Mouse (Mus musculus) midbrain, embryonic 15.5 days (tissue): ENCODE measurements around the gene Tspan17. TPM values are rescaled to one million over a fixed set of nuclear protein-coding genes. Genes with fewer than 3 reads are reported as not detected.

ENCODE experiments used
- ATAC-seq: fragments of 200-750 bp; cut with Nextera tagmentation; replicated peaks from 2 replicates; pipeline ENCODE4 v1.8.0; 2017; ENCODE audit warnings: moderate TSS enrichment
- H3K27ac ChIP-seq: fragments of 300-500 bp; sonication (generic); 2 replicates; pipeline ENCODE4 v1.5.1; 2015; ENCODE audit warnings: mild to moderate bottlenecking, inconsistent platforms
- H3K27me3 ChIP-seq: fragments of 300-500 bp; sonication (generic); replicated peaks from 2 replicates; pipeline ENCODE4 v1.6.1; 2015; ENCODE audit warnings: inconsistent platforms
- H3K36me3 ChIP-seq: fragments of 300-500 bp; sonication (generic); replicated peaks from 2 replicates; pipeline ENCODE4 v1.6.1; 2015; ENCODE audit warnings: inconsistent platforms
- H3K4me1 ChIP-seq: fragments of 300-500 bp; sonication (generic); 2 replicates; pipeline ENCODE4 v1.6.1; 2015; ENCODE audit warnings: inconsistent platforms
- H3K4me2 ChIP-seq: fragments of 300-500 bp; sonication (generic); 2 replicates; pipeline ENCODE4 v1.6.1; 2015; ENCODE audit warnings: inconsistent platforms, mild to moderate bottlenecking, moderate library complexity
- H3K4me3 ChIP-seq: fragments of 300-500 bp; sonication (generic); 2 replicates; pipeline ENCODE4 v1.5.1; 2015; ENCODE audit warnings: mild to moderate bottlenecking, inconsistent platforms
- H3K9ac ChIP-seq: fragments of 300-500 bp; sonication (generic); 2 replicates; pipeline ENCODE4 v1.6.1; 2015; ENCODE audit warnings: mild to moderate bottlenecking, inconsistent platforms
- H3K9me3 ChIP-seq: fragments of 300-500 bp; sonication (generic); 2 replicates; pipeline ENCODE4 v1.6.1; 2016; ENCODE audit warnings: inconsistent platforms
- whole genome bisulfite sequencing: fragments of 180-500 bp; shearing (Covaris S2); methylation state at CpG from one replicate; pipeline ENCODE4 v1.1.7; 2015; ENCODE audit warnings: mixed read lengths; 5-methylcytosine and 5-hydroxymethylcytosine counted together
- polyA plus RNA-seq: library from polyadenylated mRNA; unstranded; fragments of >200 nt; fragmentation: Nextera tagmentation; extraction: Ambion mirVana; gene quantifications from 2 replicates; pipeline ENCODE4 v1.2.1, GENCODE M21; 2015

The Tspan17 gene
- polyA plus RNA-seq, 1 experiment from 2014 or later: 49.3 TPM

DNA sequence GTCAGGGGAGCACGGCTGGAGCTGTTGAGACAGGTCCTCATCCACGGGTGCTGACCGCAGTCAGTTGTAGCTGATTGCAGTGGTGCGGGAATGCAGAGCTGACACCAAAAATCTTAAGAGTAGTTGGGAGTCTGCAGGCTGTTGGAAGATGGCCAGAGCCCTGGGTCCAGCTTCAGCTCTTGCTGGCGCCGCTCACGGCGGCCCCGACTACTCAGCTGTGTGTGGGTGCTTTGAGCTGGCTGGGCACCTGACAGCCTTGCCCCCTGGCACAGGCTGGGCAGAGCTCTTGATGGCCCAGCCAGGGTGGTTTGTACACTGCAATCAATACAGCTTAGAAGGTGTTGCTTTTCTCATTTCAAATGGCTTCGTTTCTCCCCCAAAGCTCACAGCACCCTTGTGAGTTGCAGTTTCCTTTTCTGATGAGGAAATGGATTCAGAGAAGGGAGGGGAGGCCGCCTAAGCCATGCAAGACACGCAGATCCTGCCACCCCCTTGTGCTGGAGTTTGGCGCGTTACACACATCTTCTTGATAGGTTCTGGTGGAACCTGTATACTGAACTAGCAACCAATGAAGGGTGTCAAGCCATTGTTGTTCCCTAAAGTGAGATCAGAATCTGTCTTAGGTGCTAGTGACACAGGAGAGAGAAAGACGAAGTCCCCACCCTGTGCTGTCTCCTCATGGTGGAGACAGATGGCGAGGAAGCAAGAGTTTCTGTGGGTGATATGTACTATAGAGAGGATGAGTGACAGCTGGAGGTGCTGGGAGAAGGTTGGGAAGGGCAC is 8.9 kb downstream of the Tspan17 start:
- H3K4me3 ChIP-seq: no peak overlapping the region
- 79% methylated on average over 16 of the region's 16 CpGs for WGBS
- ATAC-seq: no peak

DNA sequence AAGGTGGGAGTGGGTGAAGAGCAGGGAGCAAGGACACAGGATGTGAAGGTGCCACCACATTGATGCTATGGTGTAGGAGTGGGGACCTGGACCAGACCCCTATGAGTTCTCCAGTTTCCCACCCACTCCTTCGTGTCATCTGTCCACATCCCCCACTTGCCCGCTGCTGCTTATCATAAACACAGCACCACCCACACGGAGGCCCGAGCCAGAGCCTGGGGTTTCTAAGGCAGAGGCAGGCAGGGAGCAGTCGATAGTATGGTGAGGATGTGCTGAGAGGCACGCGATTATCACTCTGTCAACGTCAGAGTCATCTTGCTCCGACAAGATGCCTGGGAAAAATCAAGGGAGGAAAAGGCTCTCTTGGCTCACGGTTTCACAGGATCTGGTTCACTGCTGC is 9.6 kb downstream of the Tspan17 start:
- H3K4me3 ChIP-seq: no peak overlapping the region
- WGBS: 75% methylated on average over 10 of the region's 10 CpGs
- H3K27me3 ChIP-seq: peaks cover 17% of the 10 kb centered on the region
- no peaks in the 10 kb centered on the region for H3K36me3 ChIP-seq
- H3K9ac ChIP-seq: no peak overlapping the region
- H3K4me1 ChIP-seq: no peaks in the 10 kb centered on the region
- no peaks in the 10 kb centered on the region for H3K9me3 ChIP-seq
- H3K27ac ChIP-seq: no peak overlapping the region
- ATAC-seq: no peak
- H3K4me2 ChIP-seq: no peak overlapping the region

More for the DNA sequence above, 8.9 kb downstream of the Tspan17 start:
- no peaks in the 10 kb centered on the region for H3K9me3 ChIP-seq
- no peaks in the 10 kb centered on the region for H3K36me3 ChIP-seq
- H3K4me2 ChIP-seq: no peak overlapping the region
- H3K4me1 ChIP-seq: no peaks in the 10 kb centered on the region
- peaks cover 17% of the 10 kb centered on the region for H3K27me3 ChIP-seq
- H3K27ac ChIP-seq: no peak overlapping the region
- no peak overlapping the region for H3K9ac ChIP-seq

DNA sequence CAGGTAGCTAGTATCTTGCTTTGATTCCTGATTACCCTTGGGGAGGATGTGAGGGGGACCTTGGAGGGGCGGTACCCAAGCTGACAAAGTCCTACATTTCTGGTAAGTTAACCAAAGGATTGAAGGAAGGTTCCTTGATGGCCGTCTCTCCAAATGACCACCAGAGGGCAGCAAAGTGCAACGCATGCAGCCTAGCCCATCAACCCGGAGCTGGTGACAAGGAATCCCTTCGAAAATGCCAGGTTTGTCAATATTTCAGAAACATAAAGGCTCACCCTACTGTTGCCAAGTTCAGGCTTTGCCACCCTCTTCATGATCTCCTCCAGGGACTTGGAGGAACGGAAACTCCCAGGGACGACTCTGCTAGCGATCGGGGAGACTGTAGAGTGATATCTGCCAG is 10.5 kb downstream of the Tspan17 start:
- 22% methylated on average over 9 of the region's 9 CpGs for WGBS
- H3K36me3 ChIP-seq: no peaks in the 10 kb centered on the region
- H3K4me1 ChIP-seq: no peaks in the 10 kb centered on the region
- H3K4me3 ChIP-seq: no peak overlapping the region
- H3K9me3 ChIP-seq: no peaks in the 10 kb centered on the region
- ATAC-seq: 0 out of 2 replicates have a peak, but pooled peaks have one; percentile 22
- H3K4me2 ChIP-seq: no peak overlapping the region
- H3K27me3 ChIP-seq: peaks cover 13% of the 10 kb centered on the region
- no peak overlapping the region for H3K27ac ChIP-seq
- no peak overlapping the region for H3K9ac ChIP-seq

DNA sequence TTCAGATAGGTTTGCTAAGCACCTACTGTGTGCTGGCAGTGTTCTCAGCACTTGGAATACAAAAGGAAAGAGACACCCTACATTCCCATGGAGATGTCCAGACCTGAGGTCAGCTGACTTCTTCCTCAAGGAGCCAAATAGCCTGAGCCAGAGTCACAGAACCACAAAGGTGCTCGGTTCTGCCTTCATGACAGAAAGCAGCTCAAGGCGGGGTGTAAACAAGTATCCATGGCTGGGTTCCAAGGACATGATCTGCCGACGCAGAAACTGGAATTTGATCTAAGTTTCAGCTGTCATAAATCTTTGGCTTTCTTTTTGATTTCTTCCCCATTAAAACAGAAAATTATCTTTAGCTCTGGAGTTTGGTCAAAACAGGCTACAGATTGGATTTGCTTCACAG is 11.0 kb downstream of the Tspan17 start:
- Histone ChIP-seq H3K9me3 (no peaks in the 10 kb centered on the region), H3K9ac (no peak overlapping the region), H3K4me1 (no peaks in the 10 kb centered on the region), H3K4me3 (no peak overlapping the region), H3K36me3 (no peaks in the 10 kb centered on the region), H3K27me3 (peaks cover 13% of the 10 kb centered on the region), H3K27ac (no peak overlapping the region), H3K4me2 (no peak overlapping the region)
- no peak for ATAC-seq
- WGBS: 76% methylated on average over 4 of the region's 4 CpGs

DNA sequence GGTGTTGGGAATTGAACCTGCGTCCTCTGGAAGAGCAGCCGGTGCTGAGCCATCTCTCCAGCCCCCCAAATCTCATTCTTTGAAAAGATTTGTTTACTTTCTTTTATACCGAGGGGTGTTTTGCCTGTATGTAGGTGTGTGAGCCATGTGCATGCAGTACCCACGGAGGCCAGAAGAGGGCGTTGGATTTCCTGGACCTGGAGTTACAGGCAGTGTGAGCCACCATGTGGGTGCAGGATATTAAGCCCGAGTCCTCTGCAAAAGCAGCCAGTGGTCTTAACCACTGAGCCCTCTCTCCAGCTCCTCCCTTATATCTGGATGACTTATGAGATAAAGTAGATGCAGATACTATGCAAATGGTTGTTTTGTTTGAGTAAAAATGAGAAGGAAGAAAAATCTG is 13.8 kb downstream of the Tspan17 start:
- no peaks in the 10 kb centered on the region for H3K9me3 ChIP-seq
- H3K27me3 ChIP-seq: peaks cover 7% of the 10 kb centered on the region
- H3K9ac ChIP-seq: no peak overlapping the region
- 86% methylated on average over 6 of the region's 6 CpGs for WGBS
- no peak for ATAC-seq
- no peak overlapping the region for H3K4me3 ChIP-seq
- H3K36me3 ChIP-seq: no peaks in the 10 kb centered on the region
- no peak overlapping the region for H3K27ac ChIP-seq
- H3K4me1 ChIP-seq: peaks cover 7% of the 10 kb centered on the region; the same call in 1 of the 2 replicates
- no peak overlapping the region for H3K4me2 ChIP-seq

DNA sequence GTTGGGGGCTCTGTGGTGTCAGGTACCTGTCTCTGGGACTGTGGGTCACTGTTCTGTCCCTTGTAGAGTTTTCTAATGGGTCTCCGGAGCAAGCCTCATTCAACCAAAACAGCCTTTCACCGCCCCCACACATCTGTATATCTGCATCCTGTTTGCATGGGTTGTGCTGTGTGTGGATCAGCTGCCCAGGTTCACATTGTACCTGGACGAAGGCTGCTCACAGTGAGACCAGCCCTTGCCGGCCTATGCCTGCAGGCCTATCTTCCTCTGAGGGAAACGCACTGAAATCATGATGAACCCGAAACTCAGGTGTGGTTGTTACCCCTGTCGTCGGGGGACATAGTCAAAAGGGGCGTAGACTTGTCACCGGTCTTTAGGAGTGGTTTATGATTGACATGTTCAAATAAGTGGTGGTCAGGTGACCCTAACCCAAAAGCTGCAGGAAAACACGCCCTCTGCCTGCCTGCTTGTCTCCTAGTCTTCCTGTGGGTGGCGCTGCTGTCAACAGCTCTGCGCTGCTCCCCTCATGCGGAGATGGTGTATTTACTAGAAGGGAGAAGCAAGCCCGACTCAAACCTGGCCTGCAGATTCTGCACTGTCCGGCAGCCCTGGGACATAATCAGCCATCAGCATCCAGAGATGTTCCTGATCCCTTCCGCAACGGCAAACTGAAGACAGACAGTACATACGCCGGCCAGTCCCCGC is 16.1 kb downstream of the Tspan17 start:
- Histone ChIP-seq H3K4me1 (peaks cover 7% of the 10 kb centered on the region; the same call in 1 of the 2 replicates), H3K36me3 (no peaks in the 10 kb centered on the region), H3K9ac (no peak overlapping the region), H3K4me3 (no peak overlapping the region), H3K4me2 (no peak overlapping the region), H3K27ac (no peak overlapping the region), H3K27me3 (no peaks in the 10 kb centered on the region), H3K9me3 (no peaks in the 10 kb centered on the region)
- 41% methylated on average over 21 of the region's 21 CpGs for WGBS
- 0 out of 2 replicates have a peak, but pooled peaks have one; percentile 45 for ATAC-seq

DNA sequence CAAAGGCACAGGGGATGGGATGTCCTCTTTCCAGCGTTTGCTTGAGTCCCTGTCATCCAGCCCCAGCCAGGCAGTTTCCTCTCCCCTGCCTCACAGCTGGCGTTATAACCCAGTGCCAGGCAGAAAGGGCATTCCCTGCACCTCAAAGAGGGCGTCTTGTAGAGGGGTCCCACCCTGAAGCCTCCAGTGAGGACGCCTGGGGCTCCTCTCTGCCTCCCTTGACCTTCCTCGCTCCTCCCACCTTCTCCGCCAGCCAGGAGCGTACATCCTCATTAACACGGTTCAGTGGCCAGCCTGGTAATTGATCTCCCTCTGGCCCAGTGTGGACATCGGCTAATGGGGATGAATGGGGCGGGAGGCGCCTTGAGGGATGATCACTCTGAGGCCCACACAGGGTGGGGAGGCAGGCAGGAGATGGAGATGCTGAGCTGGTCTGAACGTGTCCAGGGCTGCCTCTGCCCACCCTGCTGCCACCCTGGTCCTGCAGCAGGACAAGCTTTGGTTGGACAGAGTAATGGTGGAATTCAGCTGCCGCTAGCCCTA is 17.3 kb downstream of the Tspan17 start:
- H3K27ac ChIP-seq: no peak overlapping the region
- H3K4me1 ChIP-seq: peaks cover 7% of the 10 kb centered on the region; the same call in 1 of the 2 replicates
- no peaks in the 10 kb centered on the region; the same call in 1 of the 2 replicates for H3K9me3 ChIP-seq
- 20% methylated on average over 13 of the region's 13 CpGs for WGBS
- no peak; the same call in 1 of the 2 replicates for ATAC-seq
- H3K27me3 ChIP-seq: no peaks in the 10 kb centered on the region
- H3K9ac ChIP-seq: no peak overlapping the region
- no peaks in the 10 kb centered on the region for H3K36me3 ChIP-seq
- H3K4me2 ChIP-seq: no peak overlapping the region
- H3K4me3 ChIP-seq: no peak overlapping the region

GRCm38 (mm10) chr13:54808067-54808466 is 18.9 kb downstream of the Tspan17 start:
- no peak for ATAC-seq
- Histone ChIP-seq H3K9ac (no peak overlapping the region), H3K27me3 (no peaks in the 10 kb centered on the region), H3K4me1 (peaks cover 7% of the 10 kb centered on the region; the same call in 1 of the 2 replicates), H3K4me2 (no peak overlapping the region), H3K9me3 (no peaks in the 10 kb centered on the region; the same call in 1 of the 2 replicates), H3K27ac (no peak overlapping the region), H3K4me3 (no peak overlapping the region), H3K36me3 (no peaks in the 10 kb centered on the region)
- WGBS: 79% methylated on average over 12 of the region's 12 CpGs

DNA sequence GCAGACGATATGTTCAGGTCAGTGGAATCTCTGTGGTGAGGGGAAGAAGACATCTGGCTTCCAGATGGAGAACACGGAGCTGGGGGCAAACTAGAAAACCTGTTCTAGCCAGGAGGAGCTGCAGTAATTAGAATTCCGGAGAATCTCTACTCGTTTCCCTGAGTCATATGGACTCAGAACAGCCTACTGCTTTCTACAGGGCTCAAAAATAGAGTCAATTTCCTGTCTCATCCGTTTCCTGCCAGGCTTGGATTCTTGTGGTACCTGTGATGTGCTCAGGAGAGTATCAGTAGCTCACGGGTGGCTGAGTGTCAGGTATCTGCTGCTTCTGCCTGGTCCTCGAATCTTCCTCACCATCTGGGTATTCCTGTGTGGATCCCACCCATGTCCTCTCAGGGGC is 22.3 kb downstream of the Tspan17 start:
- ATAC-seq: no peak
- Histone ChIP-seq H3K9ac (no peak overlapping the region), H3K4me2 (no peak overlapping the region), H3K4me1 (peaks cover 3% of the 10 kb centered on the region; the same call in 1 of the 2 replicates), H3K4me3 (no peak overlapping the region), H3K36me3 (no peaks in the 10 kb centered on the region), H3K27ac (no peak overlapping the region), H3K9me3 (no peaks in the 10 kb centered on the region; the same call in 1 of the 2 replicates), H3K27me3 (no peaks in the 10 kb centered on the region)
- 74% methylated on average over 7 of the region's 7 CpGs for WGBS

- H3K4me2 ChIP-seq: no peak overlapping the region
- H3K36me3 ChIP-seq: no peaks in the 10 kb centered on the region
- 88% methylated on average over 9 of the region's 9 CpGs for WGBS
- no peak for ATAC-seq
- H3K9ac ChIP-seq: no peak overlapping the region
- H3K4me3 ChIP-seq: no peak overlapping the region
- H3K9me3 ChIP-seq: no peaks in the 10 kb centered on the region; the same call in 1 of the 2 replicates
- no peak overlapping the region for H3K27ac ChIP-seq
- H3K27me3 ChIP-seq: no peaks in the 10 kb centered on the region
- H3K4me1 ChIP-seq: peaks cover 5% of the 10 kb centered on the region
Measured at GRCm38 (mm10) chr13:54813381-54813780, 24.2 kb downstream of the Tspan17 start.

DNA sequence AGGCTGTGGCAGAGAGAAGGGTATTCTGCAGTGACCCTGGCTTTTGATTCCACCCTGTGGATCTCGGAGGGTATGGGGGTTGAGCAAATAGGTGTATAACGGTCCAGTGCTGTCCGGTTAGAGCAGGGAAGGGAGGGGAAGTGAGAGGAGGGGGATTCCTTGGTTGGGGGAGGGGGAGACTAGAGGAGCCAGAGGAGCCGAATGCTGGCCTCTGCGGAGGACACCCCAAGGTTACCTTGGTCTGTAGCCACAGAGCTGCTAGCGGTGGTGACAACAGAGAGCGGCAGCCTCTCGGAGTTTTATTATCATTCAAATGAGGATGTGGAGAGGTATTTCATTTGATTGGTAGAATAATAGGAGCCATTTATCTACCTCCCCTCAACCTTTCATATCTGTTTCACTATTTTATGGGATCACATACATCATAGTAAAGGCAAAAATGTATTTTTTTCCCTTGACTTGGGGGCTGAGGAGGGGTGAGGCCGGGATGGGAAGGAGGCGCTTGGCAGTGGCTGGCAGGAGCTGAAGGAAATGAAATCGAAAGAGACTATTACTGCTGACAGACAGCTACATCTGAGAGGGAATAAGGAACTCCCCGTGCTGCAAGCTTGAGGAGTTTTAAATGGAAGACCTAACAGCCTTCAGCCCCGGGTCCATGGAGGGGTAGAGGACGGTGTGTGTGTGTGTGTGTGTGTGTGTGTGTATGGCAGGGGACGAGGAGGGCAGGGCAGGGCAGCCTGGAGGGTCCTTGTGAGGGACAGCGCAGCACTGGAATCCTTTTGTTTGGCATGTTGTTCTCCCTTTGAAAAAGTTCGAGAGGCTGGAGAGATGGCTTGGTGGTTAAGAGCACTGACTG is 29.4 kb downstream of the Tspan17 start:
- H3K9ac ChIP-seq: no peak overlapping the region
- peak overlapping the region; percentile 49 for H3K27ac ChIP-seq
- H3K4me1 ChIP-seq: peaks cover 16% of the 10 kb centered on the region
- H3K27me3 ChIP-seq: no peaks in the 10 kb centered on the region
- H3K4me2 ChIP-seq: peak overlapping the region; percentile 10
- H3K4me3 ChIP-seq: no peak overlapping the region
- H3K9me3 ChIP-seq: no peaks in the 10 kb centered on the region
- no peaks in the 10 kb centered on the region for H3K36me3 ChIP-seq
- WGBS: 8% methylated on average over 17 of the region's 17 CpGs
- peak; percentile 61 for ATAC-seq

GRCm38 (mm10) chr13:54821106-54821505 is 31.9 kb downstream of the Tspan17 start:
- H3K4me2 ChIP-seq: no peak overlapping the region
- no peaks in the 10 kb centered on the region for H3K36me3 ChIP-seq
- no peak overlapping the region for H3K4me3 ChIP-seq
- H3K9ac ChIP-seq: no peak overlapping the region
- WGBS: 90% methylated on average over 4 of the region's 4 CpGs
- no peak overlapping the region for H3K27ac ChIP-seq
- ATAC-seq: no peak
- peaks cover 26% of the 10 kb centered on the region for H3K4me1 ChIP-seq
- no peaks in the 10 kb centered on the region for H3K9me3 ChIP-seq
- no peaks in the 10 kb centered on the region for H3K27me3 ChIP-seq
